Mouse (Mus musculus): ENCODE measurements around the gene Scarb1.

Scarb1 gene

DNA sequence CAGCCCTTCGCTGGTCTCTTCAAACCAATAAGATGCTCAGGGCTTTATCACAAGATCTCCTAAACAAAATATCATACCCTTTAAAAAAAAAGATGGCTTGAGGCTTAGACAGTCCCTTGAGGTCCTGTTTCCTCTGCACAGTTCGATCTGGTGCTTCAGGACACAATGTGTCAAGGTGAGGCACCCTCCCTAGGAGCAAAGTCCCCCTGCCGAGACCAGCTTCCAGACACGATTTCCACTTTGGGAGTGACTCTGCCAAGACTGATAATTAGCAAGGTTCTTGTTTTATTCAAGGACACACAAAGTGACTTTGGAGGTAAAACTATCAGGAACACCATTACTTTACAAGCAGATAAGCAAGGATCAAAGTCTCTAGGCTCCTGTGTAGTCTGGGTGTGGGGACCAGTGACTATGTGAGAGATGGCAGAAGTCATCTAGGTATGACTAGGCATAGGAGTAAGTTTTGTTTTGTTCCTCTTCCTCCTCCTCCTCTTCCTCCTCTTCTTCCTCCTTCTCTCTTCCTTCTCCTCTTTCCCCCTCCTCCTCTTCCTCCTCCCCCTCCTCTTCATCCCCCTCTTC is 24.0 kb upstream of the Scarb1 start:
- no peak for DNase-seq (ENCODE audit: low spot score)

DNA sequence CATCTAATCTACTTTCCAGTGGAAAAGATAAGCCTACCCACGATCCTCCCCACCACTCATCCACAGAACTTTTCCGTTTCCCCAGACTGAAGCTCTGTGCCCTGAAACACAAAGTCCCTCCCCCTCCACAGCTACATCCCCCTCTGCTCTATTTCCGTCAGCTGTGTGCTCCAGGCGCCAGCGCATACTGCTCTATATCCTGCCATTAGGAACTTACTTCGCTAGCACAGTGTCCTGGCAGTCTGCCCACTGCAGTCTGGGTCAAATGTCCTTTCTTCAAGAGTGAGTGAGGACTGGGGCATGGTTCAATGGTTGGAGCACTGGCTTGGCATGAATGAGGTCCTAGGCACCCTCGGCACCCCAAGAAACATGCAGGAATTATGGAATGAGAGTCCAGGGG is 23.0 kb upstream of the Scarb1 start:
- no peak for DNase-seq (ENCODE audit: low spot score)

DNA sequence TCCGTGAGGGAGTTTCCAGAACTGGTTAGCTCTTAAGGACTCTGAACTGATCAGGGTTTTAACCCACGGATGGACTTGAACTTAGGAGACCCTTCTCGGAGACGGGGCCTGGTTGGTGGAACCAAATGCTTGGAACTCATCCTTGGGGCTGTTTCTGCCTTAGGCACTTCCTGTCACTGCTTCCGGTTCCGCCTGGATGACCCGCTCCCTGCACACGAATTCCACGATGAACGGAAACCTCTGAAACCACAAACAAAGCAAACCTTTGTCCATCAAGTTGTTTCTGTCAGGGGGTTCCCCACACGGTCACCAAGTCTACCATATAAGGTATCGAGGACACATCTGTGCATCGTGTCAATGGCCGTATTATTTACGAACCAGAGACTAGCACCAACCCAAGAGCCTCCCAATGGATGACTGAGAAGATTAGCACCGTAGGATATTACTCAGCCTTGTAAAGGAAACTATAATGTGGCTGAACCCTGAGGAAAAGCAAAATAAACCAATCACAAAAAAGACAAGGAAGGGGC is 20.2 kb upstream of the Scarb1 start:
- DNase-seq (ENCODE audit: low spot score), result no peak

DNA sequence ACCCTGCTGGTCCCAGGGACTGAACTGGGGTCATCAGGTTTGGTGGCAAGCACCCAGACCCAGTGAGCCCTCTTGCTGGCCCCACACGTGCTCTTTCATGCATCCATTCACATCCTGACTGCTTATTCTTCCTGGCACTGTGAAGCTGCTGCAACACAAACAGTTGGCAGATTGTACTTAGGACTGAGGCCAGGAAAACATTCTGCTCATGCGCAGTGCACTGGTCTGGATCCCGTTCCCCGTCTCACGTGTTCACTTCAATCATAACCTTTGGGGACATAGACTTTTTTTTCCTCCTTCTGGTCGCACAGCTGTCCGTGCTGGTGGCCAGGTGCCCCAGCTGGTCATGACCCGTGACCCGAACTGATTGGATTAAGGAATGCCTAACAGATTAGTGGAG is 19.7 kb upstream of the Scarb1 start:
- no peak for DNase-seq (ENCODE audit: low spot score)

DNA sequence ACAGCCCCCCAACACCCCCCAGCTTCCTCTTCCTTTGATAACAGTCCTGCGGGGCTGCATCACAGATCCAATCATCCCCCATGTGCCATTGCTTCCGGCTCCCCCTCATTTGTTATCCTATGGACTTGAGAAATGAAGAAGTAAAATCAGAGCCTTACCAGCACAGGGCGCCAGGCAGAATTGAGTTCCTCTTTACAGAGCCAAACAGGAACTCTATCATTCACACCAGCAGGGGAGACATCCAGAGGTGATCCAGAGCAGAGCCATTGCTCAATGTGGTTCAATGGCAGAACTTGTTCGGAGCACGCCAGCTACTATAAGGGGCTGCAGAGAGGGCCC is 17.3 kb upstream of the Scarb1 start:
- no peak for DNase-seq (ENCODE audit: low spot score)

DNA sequence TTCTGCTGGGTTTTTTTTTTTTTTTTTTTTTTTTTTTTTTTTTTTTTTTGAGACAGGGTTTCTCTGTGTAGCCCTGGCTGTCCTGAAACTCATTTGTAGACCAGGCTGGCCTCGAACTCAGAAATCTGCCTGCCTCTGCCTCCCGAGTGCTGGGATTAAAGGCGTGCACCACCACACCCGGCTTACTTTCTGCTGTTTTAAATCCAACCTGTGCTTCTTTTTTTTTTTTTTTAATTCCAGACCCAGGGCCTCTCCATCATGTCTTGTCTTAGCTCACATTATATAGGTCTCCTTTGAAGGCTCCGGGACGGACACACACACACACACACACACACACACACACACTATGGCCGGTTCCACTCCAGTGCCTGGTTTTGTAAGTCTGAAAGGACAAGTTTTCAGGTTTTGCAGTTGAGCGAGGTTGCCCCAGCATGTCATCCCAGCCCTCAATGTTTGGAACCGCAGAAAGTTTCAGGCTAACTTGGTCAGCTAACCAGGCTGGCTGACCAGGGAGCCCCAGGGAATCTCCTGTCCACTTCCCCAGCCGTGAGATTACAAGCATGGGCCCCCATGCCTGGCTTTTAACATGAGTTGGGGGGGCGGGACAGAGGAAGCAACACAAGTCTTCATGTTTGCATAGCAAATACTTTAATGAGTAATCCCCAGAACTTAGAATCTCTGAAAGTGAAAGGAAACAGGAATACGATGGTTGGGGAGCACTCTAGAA is 16.8 kb upstream of the Scarb1 start:
- DNase-seq (ENCODE audit: low spot score), result no peak

DNA sequence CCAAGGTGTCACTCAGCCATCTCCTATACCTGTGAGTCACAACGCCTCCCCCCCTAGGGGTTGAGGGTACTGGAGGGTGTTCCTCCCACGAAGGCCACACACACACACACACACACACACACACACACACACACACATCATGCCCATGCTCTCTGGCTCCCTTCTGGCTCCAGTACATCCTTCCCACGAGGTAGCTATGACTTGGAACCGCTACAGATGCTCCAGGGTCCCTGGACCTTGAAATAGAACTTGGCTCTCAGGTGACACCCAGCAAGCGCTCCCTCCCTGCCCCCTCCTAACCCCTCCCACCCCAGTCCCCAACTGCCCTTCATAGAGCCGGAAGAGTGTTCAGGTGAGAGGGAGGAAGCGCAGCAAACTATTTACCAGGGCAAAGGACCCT is 14.8 kb upstream of the Scarb1 start:
- DNase-seq (ENCODE audit: low spot score), result no peak

DNA sequence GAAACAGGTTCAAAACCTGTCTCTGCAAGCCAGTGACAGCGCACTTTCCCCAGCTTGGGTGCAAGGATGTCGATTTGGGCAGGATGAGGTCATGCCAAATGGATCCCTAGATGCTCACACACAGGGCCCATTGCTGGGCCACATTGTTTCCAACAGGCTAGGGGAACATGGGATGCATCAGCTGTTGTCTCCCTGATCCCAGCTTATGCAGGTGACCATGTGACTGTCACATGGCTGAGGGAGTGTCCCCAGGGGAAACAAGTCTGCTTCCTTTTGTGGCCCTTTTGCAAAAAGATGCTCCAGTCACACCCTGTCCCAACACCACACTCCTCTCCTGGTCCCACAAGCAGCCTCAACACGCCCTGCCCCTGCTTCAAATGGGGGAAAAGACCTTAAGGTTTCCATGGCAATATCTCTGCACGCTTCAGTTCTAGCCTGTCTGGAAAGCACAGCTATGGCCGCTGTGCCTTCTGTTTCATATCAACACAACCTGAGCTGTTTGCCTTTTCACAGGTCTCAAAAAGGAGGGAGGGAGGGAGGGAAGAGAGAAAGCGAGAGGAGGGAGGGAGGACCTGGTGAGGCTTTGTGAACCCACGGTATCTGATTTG is 14.1 kb upstream of the Scarb1 start:
- no peak for DNase-seq (ENCODE audit: low spot score)

DNA sequence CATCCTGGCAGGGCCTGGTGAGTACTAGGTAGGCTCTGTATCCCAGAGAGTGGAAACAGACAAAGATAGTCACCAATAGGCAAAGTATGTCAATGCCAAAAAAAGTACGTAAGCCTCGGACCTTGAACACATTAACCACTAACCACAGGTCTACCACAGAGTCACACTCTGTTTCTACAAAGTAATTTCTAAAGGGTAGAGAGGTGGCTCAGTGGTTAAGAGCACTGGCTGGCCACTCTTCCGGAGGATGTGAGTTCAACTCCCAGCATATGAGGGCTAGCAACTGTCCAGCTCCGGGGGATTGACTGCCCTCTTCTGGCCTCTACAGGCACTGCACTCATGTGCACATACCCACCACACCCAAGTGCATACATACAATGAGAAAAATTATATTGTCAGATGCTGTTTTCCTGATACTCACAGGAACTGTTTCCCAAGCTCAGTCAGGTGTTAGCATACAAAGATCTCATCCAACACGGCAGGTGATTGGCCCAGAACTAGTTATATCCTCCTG is 11.9 kb upstream of the Scarb1 start:
- no peak for DNase-seq (ENCODE audit: low spot score)

DNA sequence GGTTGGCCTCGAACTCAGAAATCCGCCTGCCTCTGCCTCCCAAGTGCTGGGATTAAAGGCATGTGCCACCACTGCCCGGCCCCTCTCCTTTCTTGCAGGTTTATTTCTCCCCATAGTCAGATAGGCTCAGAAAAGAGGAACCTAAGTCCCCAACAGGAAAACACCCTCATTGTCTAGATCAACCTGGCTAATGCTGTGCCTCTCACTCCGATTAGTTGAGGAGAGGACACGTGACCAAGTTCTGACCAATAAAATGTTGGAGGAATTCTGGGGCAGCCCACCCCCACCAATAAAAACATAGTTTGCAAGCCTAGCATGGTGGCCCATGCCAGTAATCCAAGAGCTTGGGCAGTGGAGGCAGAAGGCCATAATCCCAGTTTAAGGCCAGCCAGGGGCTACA is 11.0 kb upstream of the Scarb1 start:
- no peak for DNase-seq (ENCODE audit: low spot score)

DNA sequence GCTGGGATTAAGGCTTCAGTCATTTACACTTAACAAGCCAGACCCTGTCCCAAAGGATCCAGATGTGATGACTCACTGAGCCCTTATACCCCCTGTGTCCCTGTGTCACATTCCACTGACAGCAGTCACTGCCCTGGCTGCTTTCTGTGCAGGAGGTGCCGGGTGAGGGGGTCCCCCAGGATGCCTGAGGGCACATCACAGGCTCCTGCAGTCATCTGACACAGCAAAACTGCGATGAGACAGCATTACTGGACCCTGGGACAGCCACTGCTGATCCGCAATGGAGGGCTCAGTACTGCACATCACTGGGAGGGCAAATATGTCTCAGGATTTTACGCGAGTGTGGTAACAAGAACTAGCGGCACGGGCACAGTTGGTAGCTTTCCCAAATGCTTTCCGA is 10.2 kb upstream of the Scarb1 start:
- no peak for DNase-seq (ENCODE audit: low spot score)

DNA sequence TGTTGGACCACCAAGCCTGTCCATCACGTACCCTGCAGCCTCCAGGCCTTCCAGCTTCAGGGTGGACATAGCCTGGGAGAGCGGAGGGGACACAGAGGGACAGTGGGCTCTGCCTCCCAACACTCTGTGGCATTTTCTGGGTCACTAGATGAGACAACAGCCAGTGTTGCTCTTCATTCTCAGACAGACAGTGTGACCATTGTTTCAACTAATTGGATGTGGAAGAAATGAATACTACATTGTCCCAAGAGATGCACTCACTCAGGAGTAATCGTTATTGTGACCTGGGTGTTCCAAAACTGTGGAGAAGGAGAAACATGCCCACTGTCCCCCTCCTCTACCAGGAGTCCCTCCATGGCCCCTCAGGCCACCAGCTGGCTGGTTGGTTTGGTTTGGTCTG is 8.5 kb upstream of the Scarb1 start:
- no peak for DNase-seq (ENCODE audit: low spot score)

DNA sequence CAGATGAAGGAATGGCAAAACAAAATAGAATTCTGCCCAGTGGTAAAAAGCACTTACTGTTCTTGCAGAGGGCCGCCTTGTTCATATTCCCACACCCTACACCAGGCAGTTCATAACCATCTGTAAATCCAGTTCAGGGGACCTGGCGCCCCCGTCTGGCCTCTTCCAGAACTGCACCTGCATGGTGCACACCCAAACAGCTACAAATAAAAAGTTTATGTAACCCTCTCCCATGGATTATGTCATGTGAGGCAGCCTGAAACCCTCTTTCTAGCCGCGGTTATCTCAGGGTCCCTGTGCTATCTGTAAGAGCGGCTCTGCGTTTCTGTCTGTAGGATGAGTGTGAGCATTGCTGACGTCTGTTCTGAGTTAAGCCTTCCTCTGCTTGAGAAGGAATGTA is 7.6 kb upstream of the Scarb1 start:
- DNase-seq (ENCODE audit: low spot score), result peak; percentile 54

DNA sequence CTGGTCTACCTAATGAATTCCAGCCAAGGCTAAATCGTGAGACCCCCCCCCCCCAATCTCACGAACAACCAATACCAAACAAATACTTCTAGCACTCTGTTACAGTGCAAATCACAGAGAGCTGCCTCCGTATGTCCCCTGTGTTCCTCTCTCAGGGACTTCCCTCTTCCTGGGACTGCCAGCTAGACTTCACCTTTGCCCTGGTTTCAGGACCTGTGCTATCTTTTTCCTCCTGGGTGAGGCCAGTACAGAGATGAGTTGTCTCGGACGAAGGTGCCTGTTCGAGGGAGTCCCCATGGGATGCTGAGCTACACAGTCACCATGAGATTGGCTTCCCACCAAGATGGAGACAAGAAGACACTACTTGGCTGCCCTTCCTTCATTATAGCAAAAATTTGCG is 7.2 kb upstream of the Scarb1 start:
- DNase-seq (ENCODE audit: low spot score), result no peak

DNA sequence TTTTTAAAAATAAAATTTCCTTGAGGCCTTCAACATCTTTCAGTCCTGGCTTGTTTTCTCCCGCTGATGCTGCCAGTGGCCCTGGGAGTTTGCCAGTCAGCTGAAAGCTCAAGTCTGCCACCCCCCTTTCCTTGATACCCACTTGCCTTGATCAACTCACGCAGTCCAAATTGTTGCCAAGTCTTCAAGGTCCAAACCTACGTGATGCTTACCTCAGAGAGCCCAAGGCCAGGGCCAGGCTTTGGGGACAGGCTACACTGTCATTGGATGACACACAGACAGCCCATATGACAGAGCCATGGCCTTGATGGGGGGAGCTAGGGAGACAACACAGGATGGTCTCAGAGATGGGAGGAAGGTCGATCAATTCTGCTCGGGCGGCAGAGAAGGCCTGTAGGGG is 3.4 kb upstream of the Scarb1 start:
- DNase-seq (ENCODE audit: low spot score), result no peak

DNA sequence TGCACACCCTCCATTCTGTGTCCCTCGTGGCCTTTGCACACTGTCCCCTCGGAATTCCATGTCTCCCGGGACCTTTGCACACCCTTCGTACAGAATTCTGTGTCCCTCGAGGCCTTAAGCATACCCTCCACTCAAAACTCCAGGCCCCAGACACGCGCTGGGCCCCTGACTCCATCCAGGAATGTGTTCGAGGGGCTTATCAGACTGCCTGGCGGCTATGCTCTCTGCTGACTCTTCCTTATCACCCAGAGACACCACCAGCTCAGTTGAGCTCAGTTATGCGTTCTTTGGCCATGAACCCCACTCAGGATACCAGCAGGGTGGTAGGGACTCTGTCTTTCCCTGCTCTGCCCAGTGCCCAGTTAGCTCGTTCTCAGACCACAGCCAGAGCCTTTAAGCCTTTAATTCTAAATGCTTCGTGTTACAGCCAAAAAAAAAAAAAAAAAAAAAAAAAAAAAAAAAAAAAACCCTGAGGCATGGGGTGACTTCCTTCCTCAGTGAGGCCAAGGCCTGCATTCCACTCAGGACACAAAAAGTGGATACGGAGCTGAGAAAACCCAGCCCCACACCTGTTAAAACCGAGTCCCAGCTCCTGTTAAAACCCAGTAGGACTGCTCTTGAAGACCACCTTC is 681 bp upstream of the Scarb1 start:
- no peak for DNase-seq (ENCODE audit: low spot score)

DNA sequence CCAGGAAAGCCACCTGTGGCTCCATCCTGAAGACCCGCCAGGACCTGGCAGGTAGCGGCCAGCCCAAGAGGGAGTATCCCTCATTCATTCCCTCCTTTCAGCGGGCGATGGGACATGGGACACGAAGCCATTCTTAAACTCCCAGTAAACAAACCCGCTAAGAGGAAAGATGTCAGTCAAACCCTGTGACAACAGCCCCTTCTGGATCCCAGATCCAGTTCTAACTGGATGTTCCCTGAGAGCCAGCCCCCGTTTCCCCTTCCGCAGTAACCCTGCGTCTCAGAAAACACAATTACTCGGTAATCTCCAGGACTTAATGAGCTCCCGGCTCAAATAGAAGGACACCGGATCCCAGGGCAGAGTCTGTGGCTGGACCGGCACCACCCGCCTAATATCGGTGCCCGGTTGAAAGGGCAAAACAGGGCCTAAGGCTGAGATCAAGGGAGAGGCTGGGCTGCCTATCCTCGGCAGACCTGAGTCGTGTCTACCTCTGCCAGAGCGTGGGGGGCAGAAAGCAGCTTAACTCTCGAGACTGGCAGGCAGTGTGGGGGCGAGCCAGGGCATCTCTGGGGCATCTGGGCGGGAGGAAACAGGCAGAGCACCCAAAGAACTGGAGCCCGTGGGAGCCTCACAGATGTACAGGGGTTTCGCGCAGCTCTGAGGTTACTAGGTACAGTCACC is 903 bp downstream of the Scarb1 start:
- DNase-seq (ENCODE audit: low spot score), result no peak

DNA sequence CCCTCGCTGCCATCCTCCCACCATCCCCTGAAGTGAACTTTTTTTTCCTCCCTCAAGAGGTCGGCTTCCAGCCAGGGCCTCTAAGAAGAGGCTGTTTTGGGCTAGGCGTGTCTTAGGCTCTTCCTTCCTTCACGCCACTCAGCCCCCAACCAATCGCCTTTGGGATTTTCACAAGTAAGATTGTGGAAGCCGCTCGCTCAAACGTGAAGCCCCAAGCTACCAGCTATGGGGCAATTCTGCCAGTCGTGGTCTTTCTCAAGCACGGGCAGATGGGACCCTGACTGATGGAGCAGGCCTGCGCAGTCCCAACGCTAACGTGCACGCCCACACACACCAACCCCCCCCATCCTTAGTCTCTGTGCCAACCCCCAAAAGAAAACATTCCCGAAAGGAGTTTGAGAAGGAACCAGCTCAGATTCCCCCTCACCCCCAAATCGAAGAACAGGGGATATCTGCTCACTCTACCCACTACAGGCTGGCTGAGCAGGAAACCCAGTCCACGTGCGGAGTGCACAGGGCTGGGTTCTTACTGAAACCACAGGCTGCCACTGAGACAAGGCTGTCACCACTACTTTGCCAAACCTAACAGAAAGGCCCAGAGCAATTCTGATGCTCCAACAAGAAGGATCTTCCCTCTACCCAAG is 1.7 kb downstream of the Scarb1 start:
- DNase-seq (ENCODE audit: low spot score), result peak; percentile 44

DNA sequence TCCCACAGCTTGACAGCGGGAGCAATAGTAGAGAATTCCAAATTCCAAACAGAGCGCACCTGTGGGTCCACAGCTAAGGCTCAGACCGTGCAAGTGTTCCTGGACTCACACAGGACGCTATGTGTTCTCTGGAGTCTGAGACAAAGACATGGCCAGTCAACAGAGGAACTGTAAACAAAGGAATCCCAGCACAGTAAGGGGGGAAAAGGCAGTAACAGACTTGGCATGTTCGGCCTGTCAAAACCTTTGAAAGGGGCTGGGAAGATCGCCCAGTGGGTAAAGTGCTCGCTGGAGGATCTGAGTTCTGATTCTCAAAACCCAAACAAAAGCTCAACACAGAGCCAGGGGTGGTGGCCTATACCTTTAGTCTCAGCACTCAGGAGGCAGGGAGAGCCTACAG is 3.4 kb downstream of the Scarb1 start:
- no peak for DNase-seq (ENCODE audit: low spot score)

DNA sequence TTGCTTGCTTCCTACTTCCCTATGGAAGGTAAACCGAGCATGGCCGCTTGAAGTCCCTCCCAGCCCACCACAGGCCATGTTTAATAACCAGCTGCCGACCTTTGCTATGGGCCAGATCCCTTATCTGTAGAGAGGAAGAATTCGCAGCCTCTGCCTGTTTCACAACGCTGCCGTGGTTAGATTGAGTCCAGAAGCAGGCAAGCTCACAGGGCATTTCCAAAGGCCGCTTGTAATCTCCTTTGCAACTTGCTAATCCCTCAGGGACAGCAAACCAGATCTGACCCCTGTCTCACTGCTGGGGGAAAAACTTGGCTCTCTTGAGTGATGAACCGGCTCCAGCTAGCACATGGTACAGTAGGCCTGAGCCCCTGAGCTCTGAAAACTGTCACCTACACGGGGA is 3.9 kb downstream of the Scarb1 start:
- no peak for DNase-seq (ENCODE audit: low spot score)

DNA sequence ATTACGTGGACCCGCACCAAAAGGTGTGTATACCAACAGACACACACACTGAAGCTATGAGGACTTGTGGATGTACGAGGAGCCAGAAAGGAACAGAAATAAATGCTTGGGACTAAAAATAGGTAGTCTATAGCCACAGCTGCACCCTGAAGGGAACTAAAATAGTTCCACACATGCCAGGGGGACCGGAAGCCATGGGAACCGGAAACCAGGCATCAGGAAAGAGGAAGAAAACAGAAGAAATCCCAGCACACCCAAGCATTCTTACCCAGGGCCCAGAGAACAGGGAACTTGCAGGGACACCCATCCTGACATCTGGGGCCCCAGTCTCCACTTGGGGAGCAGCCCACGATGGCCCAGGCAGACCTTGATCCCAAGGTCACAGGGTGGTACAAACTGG is 7.9 kb downstream of the Scarb1 start:
- DNase-seq (ENCODE audit: low spot score), result no peak

DNA sequence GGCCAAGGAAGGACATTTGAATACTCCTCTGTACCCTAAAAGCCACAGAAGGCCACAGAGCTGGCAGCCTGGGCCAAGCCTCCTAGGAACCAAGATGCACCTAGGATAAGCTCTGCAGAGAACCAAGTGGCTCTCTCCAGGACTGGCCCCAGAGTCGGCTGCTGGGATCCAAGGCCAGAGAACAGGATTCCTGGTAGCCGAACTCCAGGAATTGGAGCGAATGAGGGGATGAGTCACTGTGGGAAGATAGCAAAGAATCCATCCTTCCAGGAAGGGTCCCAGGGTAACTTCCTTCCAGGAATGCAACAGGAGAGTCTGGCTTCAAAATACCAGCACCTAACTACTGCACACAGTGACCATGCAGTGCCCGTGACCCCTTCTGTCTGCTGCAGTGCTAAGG is 8.6 kb downstream of the Scarb1 start:
- DNase-seq (ENCODE audit: low spot score), result no peak

Measured in ovary, postnatal 14 days (tissue).